Mouse (Mus musculus) G1E-ER4 (cell line): ENCODE data around the gene Copa. TPM values are rescaled to one million over a fixed set of nuclear protein-coding genes. Genes with fewer than 3 reads are reported as not detected.

Source experiments
- GATA1 ChIP-seq: IDR thresholded peaks from one replicate; pipeline ENCODE4 v1.8.0; 2012; ENCODE audit warnings: low read length, inconsistent platforms
- polyA plus RNA-seq: library from polyadenylated mRNA; stranded (reverse); fragments of >175 nt; gene quantifications from 2 replicates; pipeline ENCODE4 v1.2.3, GENCODE M21; 2012

Copa gene
- polyA plus RNA-seq, 1 experiment, result 43.9 TPM

DNA sequence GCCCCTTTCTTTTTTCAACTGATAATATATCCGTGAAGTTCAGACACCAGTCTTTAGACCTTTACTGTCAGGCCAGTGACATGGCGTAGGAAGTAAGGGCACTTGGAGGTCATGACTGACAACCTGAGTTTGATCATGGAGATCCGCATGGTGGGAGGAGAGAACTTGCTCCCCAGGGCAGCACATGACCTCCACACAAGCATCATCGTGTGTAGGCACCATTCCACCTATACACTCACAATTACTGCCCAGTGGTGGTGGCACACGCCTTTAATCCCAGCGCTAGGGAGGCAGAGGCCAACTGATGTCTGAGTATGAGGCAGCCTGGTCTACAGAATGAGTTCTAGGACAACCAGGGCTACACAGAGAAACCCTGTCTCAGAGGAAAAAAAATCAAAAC, 42.2 kb downstream of the Copa start:
- TF ChIP-seq GATA1, result no peak

DNA sequence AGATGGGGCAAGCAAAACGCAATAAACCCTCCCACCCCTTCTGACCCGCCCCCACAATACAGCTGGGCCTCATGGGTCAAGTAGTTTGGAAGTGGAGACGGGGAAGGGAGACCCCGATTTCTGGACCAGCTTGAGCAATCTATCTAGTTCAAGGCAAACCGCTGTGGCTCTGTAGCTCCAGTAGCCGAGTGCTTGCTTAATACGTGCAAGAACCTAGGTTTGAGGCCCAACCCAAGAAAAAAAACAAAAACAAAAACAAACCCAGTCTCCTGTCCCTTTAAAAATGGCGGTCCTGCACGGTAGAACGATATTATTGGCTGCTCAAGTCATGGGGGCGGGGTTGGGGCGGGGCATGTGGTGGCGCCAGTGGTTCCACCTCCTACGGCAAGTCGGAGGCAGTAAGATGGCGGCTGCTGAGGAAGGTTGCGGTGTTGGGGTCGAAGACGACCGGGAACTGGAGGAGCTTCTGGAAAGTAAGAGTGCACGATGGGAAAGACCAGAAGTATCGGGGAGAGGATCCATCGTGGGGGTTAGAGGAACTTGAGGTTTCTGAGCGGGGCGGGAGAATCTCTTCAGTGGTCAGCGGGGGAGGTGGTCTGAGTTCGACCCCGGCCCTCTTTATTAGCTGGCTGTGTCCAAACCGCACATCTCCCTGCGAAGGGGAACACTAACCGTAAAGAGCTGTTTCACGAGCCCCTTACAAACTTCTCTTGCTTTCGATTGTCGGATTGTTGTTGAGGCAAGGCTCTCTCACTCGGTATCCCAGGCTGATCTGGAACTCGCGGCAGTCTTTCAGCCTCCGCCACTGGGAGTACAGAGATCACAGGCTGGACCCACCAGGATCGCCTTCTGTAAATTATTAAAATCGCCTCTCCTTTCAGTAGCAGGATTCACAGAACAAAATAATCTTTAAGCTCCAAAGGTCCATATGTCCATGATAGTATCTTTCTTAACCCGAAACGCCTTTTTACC, 44.3 kb downstream of the Copa start, which contains the start of gene Pex19:
Pex19 (plus strand) TSS at position 380 of the 972 bp plus-strand sequence.
- TF ChIP-seq GATA1, result no peak

DNA sequence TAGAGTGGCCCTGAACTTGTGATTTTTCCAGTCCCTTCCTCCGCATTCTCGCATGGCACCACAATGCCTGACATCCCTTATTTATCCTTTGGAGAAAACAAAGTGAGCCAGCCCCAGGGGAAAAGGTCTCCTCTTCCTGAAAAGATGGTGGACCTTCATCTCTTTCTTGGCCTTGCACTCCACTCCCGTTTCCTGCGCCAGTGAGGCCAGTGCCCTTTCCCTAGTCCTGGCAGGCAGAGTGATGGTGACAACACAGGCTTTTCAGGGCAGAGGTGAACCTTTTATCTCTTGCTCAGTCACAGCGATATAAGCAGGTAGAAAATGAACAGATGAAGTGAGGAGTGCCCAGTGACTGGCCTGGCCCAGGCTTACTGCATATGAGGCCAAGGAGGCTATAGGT, 45.2 kb downstream of the Copa start:
- TF ChIP-seq GATA1, result no peak

DNA sequence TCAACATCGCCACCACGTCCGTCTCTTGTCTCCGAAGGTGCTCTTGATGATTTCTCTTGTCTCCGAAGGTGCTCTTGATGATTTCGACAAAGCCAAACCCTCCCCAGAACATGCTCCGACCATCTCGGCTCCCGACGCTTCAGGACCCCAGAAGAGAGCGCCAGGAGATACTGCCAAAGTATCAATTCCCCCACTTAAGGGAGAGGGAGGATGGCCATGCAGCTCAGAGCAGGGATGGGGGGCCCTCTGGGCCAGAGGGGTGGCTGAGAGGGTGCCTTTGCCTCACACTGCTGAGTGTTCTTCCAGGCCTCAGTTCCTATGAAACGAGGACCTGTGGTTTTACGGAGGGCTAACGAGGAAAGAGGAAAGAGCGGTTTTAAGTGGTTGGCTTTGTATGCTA, 46.2 kb downstream of the Copa start:
- no peak for TF ChIP-seq GATA1

DNA sequence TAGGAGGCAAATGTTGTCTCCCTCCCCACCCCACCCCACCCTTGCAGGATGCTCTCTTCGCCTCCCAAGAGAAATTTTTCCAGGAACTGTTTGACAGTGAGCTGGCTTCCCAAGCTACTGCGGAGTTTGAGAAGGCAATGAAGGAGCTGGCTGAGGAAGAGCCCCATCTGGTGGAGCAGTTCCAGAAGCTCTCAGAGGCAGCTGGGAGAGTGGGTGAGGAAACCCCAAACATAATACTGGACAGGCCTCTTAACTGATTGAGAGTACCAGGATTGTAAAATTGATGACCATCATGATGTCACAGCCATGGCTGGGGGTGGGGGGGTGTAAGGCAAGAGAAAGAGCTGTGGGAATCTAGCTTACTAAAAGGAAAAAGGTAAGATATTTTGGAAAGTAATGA, 46.8 kb downstream of the Copa start:
- TF ChIP-seq GATA1, result no peak

DNA sequence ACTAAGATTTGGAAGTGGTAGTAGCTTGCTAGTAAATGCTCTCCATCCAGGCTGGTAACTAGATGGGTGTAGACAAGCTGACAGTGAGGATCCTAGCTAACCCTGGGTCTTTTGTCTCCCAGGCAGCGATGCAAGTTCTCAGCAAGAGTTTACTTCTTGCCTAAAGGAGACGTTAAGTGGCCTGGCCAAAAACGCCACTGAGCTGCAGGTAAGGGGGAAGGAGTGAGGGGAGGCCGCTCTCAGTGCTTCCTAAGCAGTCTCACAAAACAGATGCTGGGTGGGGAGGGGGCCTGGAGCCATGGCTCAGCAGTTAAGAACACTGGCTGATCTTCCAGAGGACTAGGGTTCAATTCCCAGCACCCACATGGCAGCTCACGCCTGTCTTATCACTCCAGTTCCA, 47.5 kb downstream of the Copa start:
- TF ChIP-seq GATA1, result no peak

DNA sequence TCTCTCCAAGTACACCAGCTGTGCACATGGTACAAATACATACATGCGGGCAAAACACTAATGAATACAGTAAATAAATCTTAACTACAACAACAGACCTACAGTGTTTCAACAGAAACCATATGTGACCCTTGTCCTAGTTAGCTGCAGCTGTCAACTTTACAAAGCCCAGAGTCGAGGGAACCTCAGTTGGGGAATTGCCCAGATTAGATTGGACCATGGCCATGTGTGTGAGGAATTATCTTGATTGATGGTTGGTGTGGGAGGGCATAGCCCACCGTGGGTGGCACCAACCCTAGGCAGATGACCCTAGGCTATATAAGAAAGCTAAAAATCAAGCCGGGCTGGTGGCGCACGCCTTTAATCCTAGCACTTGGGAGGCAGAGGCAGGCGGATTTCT, 50.0 kb downstream of the Copa start:
- no peak for TF ChIP-seq GATA1

DNA sequence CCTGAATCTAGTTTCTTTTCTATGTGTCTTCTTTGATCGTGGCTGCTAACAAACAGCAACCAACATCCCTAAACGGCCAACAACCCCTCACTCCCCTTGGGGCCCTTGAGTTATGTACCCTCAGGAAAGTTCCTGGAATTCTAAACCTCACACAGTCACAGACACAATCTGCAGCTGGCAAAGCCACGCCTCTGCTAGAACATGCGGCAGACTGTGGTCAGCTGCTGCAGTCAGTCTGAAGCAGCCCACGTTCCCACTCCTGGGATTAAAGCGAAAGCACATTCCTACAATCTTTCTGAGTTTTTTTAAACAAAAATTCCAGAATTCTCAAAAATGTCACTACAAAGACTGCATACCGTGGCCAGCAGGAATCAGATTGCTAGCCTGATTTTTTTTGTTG, 51.2 kb downstream of the Copa start:
- TF ChIP-seq GATA1, result no peak

DNA sequence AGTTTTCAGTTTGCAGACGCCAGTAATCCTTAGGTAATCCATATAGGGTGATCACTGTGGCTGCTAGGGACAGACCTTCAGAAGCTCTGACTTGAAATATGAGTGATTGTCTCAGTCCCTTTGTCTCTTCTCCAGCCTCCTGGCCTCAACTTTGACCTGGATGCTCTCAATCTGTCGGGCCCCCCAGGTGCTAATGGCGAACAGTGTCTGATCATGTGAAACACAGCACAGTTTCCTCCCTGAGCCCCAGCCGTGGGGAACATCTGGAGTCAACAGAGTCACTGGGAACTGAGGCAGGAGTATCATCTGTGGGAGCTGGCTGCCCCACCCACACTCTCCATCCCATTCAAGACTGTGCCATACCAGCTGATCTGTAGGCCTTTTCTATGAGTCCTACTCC, 51.7 kb downstream of the Copa start:
- no peak for TF ChIP-seq GATA1

DNA sequence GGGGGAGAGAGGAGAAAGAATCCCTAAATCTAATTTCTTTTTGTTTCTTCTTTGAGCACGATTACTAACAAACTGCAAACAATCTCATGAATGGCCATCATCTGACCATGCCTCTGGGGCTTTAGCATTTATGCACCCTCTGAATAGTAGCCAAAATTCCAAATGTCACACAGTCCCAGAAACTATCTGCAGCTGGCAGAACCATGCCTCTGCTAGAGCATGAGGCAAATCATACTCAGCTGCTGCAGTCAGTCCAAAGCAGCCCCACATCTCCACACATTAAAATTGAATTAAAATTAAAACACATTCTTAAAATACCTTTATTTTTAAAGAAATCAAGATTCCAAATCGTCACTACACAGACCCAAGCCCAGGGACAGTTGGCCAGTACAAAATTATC, 57.8 kb downstream of the Copa start:
- TF ChIP-seq GATA1, result no peak

DNA sequence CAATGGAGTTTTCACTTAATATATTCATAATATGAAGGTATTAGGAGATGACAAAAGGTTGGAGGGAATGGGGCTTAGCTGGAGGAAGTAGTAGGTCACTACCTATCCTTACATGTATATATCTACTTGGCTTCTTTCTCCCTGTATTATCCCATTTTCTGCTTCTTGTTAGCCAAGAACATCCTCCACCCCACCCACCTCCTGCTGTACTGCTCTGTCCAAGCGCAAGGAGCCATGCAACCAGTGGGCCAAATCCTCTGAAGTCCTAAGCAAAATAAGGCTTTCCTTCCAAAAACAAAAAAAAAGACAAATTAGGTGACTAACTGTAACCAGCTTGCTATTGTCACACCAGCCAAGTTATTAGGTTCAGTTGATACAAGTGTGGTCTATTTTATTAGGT, 58.5 kb downstream of the Copa start:
- TF ChIP-seq GATA1, result no peak

DNA sequence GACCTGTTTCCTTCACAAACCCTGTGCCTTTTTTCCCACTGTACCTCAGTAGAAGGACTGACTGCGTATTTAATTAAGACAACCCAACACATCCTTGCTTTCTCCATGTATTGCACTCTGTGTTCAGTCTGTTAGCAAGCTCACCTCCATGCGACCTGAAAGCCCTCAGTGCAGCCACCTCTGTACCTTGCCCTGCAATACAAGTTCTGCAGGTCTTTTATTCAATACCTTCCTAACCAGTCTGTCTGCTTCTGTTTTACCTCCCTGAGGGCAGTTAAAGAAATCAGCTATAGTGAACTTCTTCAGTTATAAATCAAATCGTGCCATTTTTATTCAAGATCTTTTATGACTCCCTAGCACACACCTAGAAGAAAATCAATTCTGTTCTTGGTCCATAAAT, 59.2 kb downstream of the Copa start:
- TF ChIP-seq GATA1, result no peak

DNA sequence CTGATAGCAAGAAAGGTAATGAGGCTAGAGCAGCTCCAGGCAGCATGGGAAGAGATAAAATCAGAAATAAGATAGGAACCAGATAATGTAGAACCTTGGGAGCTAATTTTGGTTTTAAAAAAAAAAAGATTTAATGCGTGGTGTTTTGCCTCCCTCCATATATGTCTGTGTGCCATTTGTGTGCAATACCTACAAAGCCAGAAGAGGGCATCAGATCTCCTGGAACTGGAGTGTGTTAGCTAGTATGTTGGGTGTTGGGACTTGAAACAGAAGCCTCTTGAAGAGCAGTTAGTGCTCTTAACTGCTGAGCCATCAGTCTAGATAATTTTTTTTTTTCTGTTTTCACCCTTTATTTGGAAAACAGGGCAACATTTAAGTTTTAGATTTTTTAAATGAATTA, 61.2 kb downstream of the Copa start:
- no peak for TF ChIP-seq GATA1

DNA sequence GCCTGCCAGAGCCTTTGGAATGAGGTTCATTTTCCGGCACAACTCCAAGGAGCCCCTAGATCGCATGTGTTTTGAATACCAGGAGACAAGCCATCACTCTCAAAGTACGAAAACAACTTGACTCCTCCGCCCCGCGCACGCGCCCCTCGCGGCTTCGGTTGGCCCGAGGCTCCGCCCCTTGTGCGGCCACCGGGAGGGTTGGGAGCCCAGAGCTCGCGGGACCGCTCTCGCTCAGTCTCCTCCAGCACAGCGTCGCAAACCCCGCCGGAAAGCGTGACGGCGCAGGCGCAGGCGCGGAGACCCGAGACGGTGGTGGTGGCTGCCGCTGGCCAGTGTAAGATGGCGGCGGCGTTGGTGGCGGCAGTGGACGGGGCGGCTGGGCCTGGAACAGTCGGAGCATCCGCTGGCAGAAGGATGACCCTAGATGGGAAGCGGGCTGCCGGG, 65.5 kb downstream of the Copa start, which contains the start of gene Dcaf8:
Dcaf8 (plus strand) TSS at position 250 of the 444 bp plus-strand sequence.
- TF ChIP-seq GATA1, result no peak

DNA sequence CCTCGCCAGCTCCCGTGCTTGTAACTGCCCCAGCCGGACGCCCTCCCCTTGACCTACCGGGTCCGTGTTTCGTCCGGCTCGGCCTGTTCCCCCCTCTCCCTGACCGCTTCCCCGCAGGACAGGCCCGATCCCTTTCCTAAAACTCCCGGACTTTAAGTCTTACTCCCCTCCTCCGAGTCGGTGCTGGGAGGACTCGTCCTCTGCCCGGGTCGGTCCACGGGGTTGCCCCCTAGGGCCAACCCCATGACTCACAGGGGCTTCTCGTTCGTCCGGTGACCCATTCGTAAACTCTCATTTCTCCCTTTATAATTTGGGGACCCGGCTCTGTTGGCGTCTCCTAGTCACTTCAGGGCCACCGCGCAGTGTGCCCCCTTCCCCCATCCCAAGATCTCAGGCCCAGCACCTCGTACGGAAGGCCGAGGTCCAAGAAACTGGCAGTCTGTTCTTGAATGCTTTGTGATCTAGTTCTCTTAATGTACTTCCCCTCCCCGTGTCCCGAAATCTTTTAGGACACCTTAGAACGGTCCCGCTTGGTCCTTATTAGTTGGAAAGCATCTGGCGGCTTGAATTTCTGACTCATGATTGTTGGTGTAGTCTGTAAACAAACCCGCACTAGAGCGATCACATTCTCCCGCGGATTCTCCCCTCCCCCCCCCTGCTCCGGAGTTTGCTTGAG, 66.1 kb downstream of the Copa start:
- no peak for TF ChIP-seq GATA1
